Mouse (Mus musculus) ZHBTc4 (cell line): Measurements from ENCODE around the gene Spag17.

Experiments used
- DNase-seq: peaks from one replicate; pipeline ENCODE4 v3.0.0-alpha.2; 2011; ENCODE audit warnings: low read depth, low spot score

The Spag17 gene

DNA sequence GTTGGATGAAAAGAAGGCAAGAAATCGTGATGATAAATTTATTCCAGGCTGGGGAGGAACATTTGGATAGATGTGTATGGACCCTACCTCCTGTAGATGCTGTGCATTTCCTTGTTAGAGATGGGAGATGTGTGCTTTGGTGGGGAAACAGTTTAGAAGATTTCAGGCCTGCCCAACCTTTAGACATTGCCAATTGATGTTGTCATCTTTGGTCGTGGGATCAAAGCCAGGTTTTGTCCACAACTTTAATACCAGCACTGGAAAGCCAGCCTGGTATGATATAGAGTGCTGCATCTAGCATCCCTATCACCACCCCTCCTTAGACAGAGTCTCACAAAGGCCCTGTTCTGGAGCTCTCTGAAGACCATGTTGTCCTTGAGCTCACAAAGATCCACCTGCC lies 278.4 kb downstream of the Spag17 start:
- no peak for DNase-seq

DNA sequence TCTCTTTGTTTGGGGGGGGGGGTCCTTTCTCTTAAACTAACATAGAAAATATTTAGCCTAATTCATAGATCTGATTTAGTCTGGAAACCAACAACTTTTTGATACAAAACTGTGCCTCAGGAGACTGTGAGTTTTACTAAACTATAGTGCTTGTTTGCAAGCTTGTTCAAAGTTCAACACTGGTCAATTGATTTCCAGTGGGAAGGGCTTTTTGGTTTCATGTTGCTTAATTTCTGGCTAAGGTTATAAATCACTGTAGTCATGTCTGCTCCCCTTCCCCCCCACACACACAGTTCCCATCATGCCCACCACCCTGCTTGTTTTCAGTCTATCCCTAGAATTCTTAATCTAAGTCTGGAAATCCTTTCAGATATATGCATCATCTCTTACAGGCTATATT lies 279.8 kb downstream of the Spag17 start:
- DNase-seq, result no peak

DNA sequence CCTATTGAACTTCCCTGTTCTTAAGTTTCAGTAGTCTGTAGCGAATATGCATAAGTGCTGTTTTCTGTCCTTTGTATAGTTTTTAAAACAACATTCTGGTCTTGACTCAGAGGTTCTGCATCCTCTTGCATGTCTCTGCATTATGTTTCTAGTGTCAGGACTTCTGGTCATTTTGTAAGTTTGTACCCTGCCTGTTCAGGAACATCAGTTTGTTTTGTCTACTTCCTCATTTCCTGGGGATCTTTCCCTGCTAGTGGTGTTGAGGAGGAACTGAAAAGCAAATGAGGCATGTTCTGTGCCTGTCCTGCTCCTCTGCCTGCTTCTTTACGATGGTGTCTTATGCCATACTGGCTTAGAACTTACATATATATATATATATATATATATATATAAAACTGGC lies 290.8 kb downstream of the Spag17 start:
- DNase-seq, result no peak

DNA sequence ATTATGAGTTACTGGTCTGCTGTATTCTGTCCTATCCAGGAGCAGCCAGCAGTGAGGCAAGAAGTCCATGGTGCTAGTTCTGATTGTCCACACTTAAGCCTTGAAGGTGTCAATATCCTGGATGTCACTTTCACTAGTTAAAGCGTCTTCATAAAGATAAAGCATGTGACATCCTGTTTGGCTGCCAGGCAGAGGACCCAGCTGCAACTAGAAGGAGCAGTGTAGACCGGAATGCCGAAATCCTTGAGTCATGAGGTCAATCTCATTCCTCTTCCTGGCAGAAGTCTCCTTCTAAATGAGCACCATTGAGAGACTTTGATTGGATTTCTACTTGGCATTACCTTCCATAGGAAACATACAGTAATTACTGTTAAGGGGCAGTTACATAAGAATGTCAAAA lies 295.3 kb downstream of the Spag17 start:
- no peak for DNase-seq

DNA sequence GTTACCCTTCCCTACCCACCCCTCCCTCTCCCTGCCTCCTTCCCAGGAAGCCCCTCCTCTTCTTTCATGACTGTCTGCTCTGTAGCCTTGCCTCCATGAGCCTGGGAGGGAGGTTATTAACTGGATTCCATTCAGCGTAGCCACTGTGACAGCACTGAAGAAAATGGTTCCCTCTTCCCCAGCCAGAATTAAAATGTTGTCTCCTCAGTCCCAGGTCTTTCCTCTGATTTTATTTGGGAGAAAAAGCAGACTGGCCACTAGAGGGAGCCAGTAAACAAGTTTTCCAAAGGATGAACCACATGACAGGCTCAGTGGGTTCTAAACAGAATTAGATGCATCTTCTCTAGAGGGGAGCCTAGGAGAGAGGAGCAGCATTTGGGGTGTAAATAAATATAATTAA lies 304.2 kb downstream of the Spag17 start:
- DNase-seq, result peak; percentile 76

DNA sequence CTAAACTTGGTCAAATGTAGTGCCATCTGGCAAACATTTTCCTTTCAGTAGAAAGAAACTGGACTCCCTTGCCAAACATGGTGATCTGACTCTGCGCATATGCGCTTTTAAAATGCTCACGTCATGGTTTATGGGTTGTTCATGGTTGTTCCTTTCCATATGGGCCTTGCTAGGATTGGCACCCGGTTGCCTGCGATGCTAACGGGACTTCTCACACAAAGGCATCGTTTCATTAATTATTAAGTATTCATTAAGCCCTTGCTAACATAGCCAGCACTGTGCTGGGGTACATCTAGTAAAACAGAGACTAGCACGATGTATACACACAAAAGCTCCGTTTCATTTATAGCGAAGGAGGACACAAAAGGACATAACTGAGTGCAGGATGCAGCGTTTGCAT lies 304.7 kb downstream of the Spag17 start:
- DNase-seq, result no peak
